Mouse (Mus musculus) MEL (cell line): ENCODE measurements around the gene Rfxank. TPM values are rescaled to one million over a fixed set of nuclear protein-coding genes. Genes with fewer than 3 reads are reported as not detected.

Source experiments
- DNase-seq: peaks from one replicate; pipeline ENCODE4 v3.0.0; 2011; ENCODE audit warnings: low read depth, low spot score
- H3K27ac ChIP-seq: 2 replicates; pipeline ENCODE4 v1.5.1; 2012; ENCODE audit warnings: low read depth, mild to moderate bottlenecking, control low read depth, low read length, moderate library complexity; ENCODE audit not compliant: control insufficient read depth
- H3K27me3 ChIP-seq, 2 experiments: fragments of 150-350 bp in 1 of 2; sonication (generic) in 1 of 2; 2 replicates each; pipeline ENCODE4 v1.6.1; 2012; ENCODE audit warnings: low read length in 2 of 2, mild to moderate bottlenecking in 2 of 2, improper control_type of control experiment in 1 of 2, moderate library complexity in 1 of 2; ENCODE audit not compliant: insufficient read depth in 2 of 2, control insufficient read depth in 1 of 2
- H3K36me3 ChIP-seq, 2 experiments: 2 replicates each; pipeline ENCODE4 v1.6.1; 2012 to 2014; ENCODE audit warnings: low read length in 2 of 2, improper control_type of control experiment in 1 of 2, inconsistent platforms in 1 of 2, mild to moderate bottlenecking in 1 of 2; ENCODE audit not compliant: insufficient read depth in 2 of 2, control insufficient read depth in 1 of 2
- H3K4me1 ChIP-seq, 2 experiments: fragments of 150-350 bp in 1 of 2; sonication (generic) in 1 of 2; 2 replicates each; pipeline ENCODE4 v1.6.1; 2012; ENCODE audit warnings: low read length in 2 of 2, improper control_type of control experiment in 1 of 2, mild to moderate bottlenecking in 1 of 2; ENCODE audit not compliant: insufficient read depth in 2 of 2, control insufficient read depth in 1 of 2
- H3K4me3 ChIP-seq, 2 experiments: fragments of 150-350 bp in 1 of 2; sonication (generic) in 1 of 2; 2 replicates each; pipeline ENCODE4 v1.5.1; 2012; ENCODE audit warnings: low read depth in 2 of 2, low read length in 2 of 2, mild to moderate bottlenecking in 2 of 2, moderate library complexity in 2 of 2, control low read depth in 1 of 2, improper control_type of control experiment in 1 of 2; ENCODE audit not compliant: control insufficient read depth in 1 of 2, insufficient read depth in 1 of 2
- H3K79me2 ChIP-seq: 2 replicates; pipeline ENCODE4 v1.6.1; 2012; ENCODE audit warnings: mild to moderate bottlenecking, low read length, moderate library complexity; ENCODE audit not compliant: control insufficient read depth, poor library complexity, insufficient read depth
- H3K9ac ChIP-seq: 2 replicates; pipeline ENCODE4 v1.6.1; 2012; ENCODE audit warnings: low read depth, mild to moderate bottlenecking, control low read depth, low read length, moderate library complexity; ENCODE audit not compliant: control insufficient read depth, poor library complexity, severe bottlenecking
- H3K9me3 ChIP-seq: fragments of 150-350 bp; sonication (generic); replicated peaks from 2 replicates; pipeline ENCODE4 v1.6.1; 2012; ENCODE audit warnings: mild to moderate bottlenecking, low read length, improper control_type of control experiment, moderate library complexity; ENCODE audit not compliant: insufficient read depth
- BHLHE40 ChIP-seq: IDR thresholded peaks from 2 replicates; pipeline ENCODE4 v1.6.1; 2012; ENCODE audit warnings: low read depth, mild to moderate bottlenecking, inconsistent platforms, low read length, improper control_type of control experiment, borderline replicate concordance
- CTCF ChIP-seq, 3 experiments: IDR thresholded peaks in 2 of 3; conservative IDR thresholded peaks in 1 of 3; 2 replicates each; pipeline ENCODE4 v1.5.1; 2011 to 2012; ENCODE audit warnings: low read length in 3 of 3, low read depth in 2 of 3, mild to moderate bottlenecking in 2 of 3, improper control_type of control experiment in 1 of 3, inconsistent platforms in 1 of 3, mixed read lengths in 1 of 3, moderate library complexity in 1 of 3; ENCODE audit not compliant: control insufficient read depth in 1 of 3, insufficient read depth in 1 of 3, poor library complexity in 1 of 3, severe bottlenecking in 1 of 3
- E2F4 ChIP-seq: IDR thresholded peaks from 2 replicates; pipeline ENCODE4 v1.6.1; 2011; ENCODE audit warnings: low read depth, low read length, improper control_type of control experiment, borderline replicate concordance
- ELF1 ChIP-seq: IDR thresholded peaks from 2 replicates; pipeline ENCODE4 v1.6.1; 2014; ENCODE audit warnings: low read depth, mild to moderate bottlenecking, inconsistent platforms, low read length, improper control_type of control experiment, moderate library complexity
- EP300 ChIP-seq, 2 experiments: IDR thresholded peaks; 2 replicates each; pipeline ENCODE4 v1.6.1; 2011; ENCODE audit warnings: improper control_type of control experiment in 2 of 2, low read length in 2 of 2, low read depth in 1 of 2, mild to moderate bottlenecking in 1 of 2
- ETS1 ChIP-seq: IDR thresholded peaks from 2 replicates; pipeline ENCODE4 v1.6.1; 2012; ENCODE audit warnings: low read depth, mild to moderate bottlenecking, inconsistent platforms, low read length, improper control_type of control experiment, moderate library complexity
- GATA1 ChIP-seq: IDR thresholded peaks from 2 replicates; pipeline ENCODE4 v1.6.1; 2011; ENCODE audit warnings: low read depth, low read length, improper control_type of control experiment
- KAT2A ChIP-seq: conservative IDR thresholded peaks from 2 replicates; pipeline ENCODE4 v1.6.1; 2012; ENCODE audit warnings: low read depth, low read length, improper control_type of control experiment, inconsistent platforms
- MAFK ChIP-seq: IDR thresholded peaks from 2 replicates; pipeline ENCODE4 v1.6.1; 2011; ENCODE audit warnings: low read depth, mild to moderate bottlenecking, low read length, improper control_type of control experiment, borderline replicate concordance
- MAX ChIP-seq: IDR thresholded peaks from 2 replicates; pipeline ENCODE4 v1.6.1; 2011; ENCODE audit warnings: low read length, improper control_type of control experiment
- MAZ ChIP-seq: IDR thresholded peaks from 2 replicates; pipeline ENCODE4 v1.6.1; 2012; ENCODE audit warnings: low read depth, mild to moderate bottlenecking, inconsistent platforms, low read length, improper control_type of control experiment
- MEF2A ChIP-seq: IDR thresholded peaks from 2 replicates; pipeline ENCODE4 v1.6.1; 2014; ENCODE audit warnings: low read depth, mild to moderate bottlenecking, inconsistent platforms, low read length, improper control_type of control experiment; ENCODE audit not compliant: poor library complexity, insufficient replicate concordance, severe bottlenecking; ENCODE audit errors: extremely low read depth
- MXI1 ChIP-seq: IDR thresholded peaks from 2 replicates; pipeline ENCODE4 v1.6.1; 2011; ENCODE audit warnings: mild to moderate bottlenecking, low read depth, low read length, improper control_type of control experiment
- NELFE ChIP-seq: IDR thresholded peaks from 2 replicates; pipeline ENCODE4 v1.6.1; 2011; ENCODE audit warnings: low read depth, low read length, improper control_type of control experiment
- NRF1 ChIP-seq: IDR thresholded peaks from 2 replicates; pipeline ENCODE4 v1.6.1; 2014; ENCODE audit warnings: low read depth, mild to moderate bottlenecking, inconsistent platforms, low read length, improper control_type of control experiment, moderate library complexity; ENCODE audit not compliant: poor library complexity, insufficient read depth, severe bottlenecking
- POLR2AphosphoS2 ChIP-seq: IDR thresholded peaks from 2 replicates; pipeline ENCODE4 v1.6.1; 2011; ENCODE audit warnings: low read length, improper control_type of control experiment
- POLR2AphosphoS5 ChIP-seq: IDR thresholded peaks from 2 replicates; pipeline ENCODE4 v1.6.1; 2012; ENCODE audit warnings: low read depth, borderline replicate concordance, mild to moderate bottlenecking, inconsistent platforms, low read length, moderate library complexity, mixed read lengths
- RAD21 ChIP-seq: IDR thresholded peaks from 2 replicates; pipeline ENCODE4 v1.6.1; 2011; ENCODE audit warnings: mild to moderate bottlenecking, low read depth, low read length, improper control_type of control experiment
- SIN3A ChIP-seq: IDR thresholded peaks from 2 replicates; pipeline ENCODE4 v1.6.1; 2012; ENCODE audit warnings: low read length, improper control_type of control experiment, inconsistent platforms
- SMC3 ChIP-seq: IDR thresholded peaks from 2 replicates; pipeline ENCODE4 v1.6.1; 2011; ENCODE audit warnings: low read depth, low read length, improper control_type of control experiment
- TAL1 ChIP-seq: IDR thresholded peaks from 2 replicates; pipeline ENCODE4 v1.6.1; 2012; ENCODE audit warnings: mild to moderate bottlenecking, inconsistent platforms, low read length, moderate library complexity, mixed read lengths
- TBP ChIP-seq: IDR thresholded peaks from 2 replicates; pipeline ENCODE4 v1.8.0; 2011; ENCODE audit warnings: low read depth, low read length, improper control_type of control experiment
- ZC3H11A ChIP-seq: IDR thresholded peaks from 2 replicates; pipeline ENCODE4 v1.6.1; 2012; ENCODE audit warnings: low read depth, mild to moderate bottlenecking, inconsistent platforms, low read length, improper control_type of control experiment
- ZKSCAN1 ChIP-seq: IDR thresholded peaks from 2 replicates; pipeline ENCODE4 v1.6.1; 2012; ENCODE audit warnings: low read depth, mild to moderate bottlenecking, inconsistent platforms, low read length, improper control_type of control experiment, moderate library complexity
- ZMIZ1 ChIP-seq: IDR thresholded peaks from 2 replicates; pipeline ENCODE4 v1.6.1; 2012; ENCODE audit warnings: low read depth, mild to moderate bottlenecking, inconsistent platforms, low read length, improper control_type of control experiment, moderate library complexity
- ZNF384 ChIP-seq: IDR thresholded peaks from 2 replicates; pipeline ENCODE4 v1.6.1; 2012; ENCODE audit warnings: low read depth, mild to moderate bottlenecking, inconsistent platforms, low read length, improper control_type of control experiment
- polyA plus RNA-seq, 2 experiments: library from polyadenylated mRNA; stranded (reverse) in 1 of 2; unstranded in 1 of 2; fragments of >175 nt in 1 of 2; fragments of >200 nt in 1 of 2; gene quantifications; 2 replicates each; pipeline versions ENCODE4 v1.2.1 to v1.2.4; 2012; ENCODE audit warnings: low replicate concordance in 2 of 2, low read depth in 1 of 2; ENCODE audit not compliant: insufficient read length in 2 of 2, insufficient read depth in 1 of 2, missing spikeins in 1 of 2
- total RNA-seq: library from RNA; depleted of rRNA; stranded (reverse); fragments of 300-350 nt; gene quantifications from 2 replicates; pipeline ENCODE4 v1.2.3, GENCODE M21; 2012

Gene Rfxank
- total and polyA plus RNA-seq, 3 experiments = 5.0 to 7.2 TPM; not detected in 1

DNA sequence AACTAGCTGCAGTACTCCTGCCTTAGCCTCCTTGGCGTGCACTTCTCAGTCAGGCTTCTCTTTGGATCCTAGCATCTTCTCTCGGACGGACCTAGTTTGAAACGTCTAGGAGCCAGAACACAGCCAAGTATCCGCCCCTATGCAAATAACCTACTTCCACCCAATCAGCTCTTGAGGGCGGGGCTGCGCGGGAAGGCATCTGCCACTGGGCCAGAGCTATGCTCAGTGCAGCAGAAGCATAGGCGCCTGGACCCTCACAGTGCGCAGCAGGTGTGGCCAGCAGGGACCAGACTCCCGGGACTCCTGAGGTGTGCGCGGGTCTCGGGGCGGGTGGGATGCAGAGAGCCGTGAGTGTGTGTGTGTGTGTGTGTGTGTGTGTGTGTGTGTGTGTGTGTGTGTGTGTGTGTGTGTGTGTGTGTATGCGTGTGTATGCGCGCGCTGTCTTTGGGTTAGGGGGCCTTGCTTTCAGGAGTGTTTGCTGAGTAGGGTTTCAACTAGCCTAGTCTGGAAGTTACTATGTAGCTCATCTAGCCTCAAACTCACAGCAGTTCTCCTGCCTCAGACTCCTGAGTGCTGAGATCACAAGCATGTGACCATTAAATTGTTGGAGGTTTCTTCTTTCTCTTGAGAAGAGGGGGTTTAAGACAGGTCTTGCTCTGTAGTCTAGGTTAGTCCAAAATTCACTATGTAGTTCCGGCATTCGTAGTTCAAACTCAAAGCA, 13.7 kb upstream of the Rfxank start:
- peak; percentile 93 for DNase-seq
- Histone ChIP-seq H3K9ac (no peak overlapping the region), H3K4me1 (peaks cover 0 to 7% of the 10 kb centered on the region in 2 experiments; a peak in 2 of 4 replicates), H3K79me2 (no peaks in the 10 kb centered on the region), H3K4me3 (no peak overlapping the region; a peak in 2 of 4 replicates), H3K36me3 (no peaks in the 10 kb centered on the region; a peak in 1 of 4 replicates), H3K9me3 (no peaks in the 10 kb centered on the region), H3K27ac (no peak overlapping the region)
- TF ChIP-seq POLR2AphosphoS5 = no peak
- no peak for TF ChIP-seq MAZ
- no peak for TF ChIP-seq MEF2A
- no peak for TF ChIP-seq ELF1
- TF ChIP-seq TBP = 0 out of 2 replicates have a peak, but pooled peaks have one; percentile 29
- no peak for TF ChIP-seq ZMIZ1
- TF ChIP-seq ZNF384 = no peak
- TF ChIP-seq EP300 (IDR thresholded peaks at IDR 0.05; ENCODE audit: low read depth in 1 of 2, low read length in 2 of 2) = no peak
- TF ChIP-seq MXI1 = no peak
- TF ChIP-seq NRF1 = peak; percentile 63
- TF ChIP-seq GATA1 = no peak
- TF ChIP-seq ETS1 = no peak
- no peak for TF ChIP-seq RAD21
- TF ChIP-seq CTCF (IDR thresholded peaks at IDR 0.05 in 2 of 3, conservative IDR thresholded peaks at IDR 0.05 in 1 of 3; ENCODE audit: control insufficient read depth in 1 of 3, insufficient read depth in 1 of 3, low read depth in 2 of 3, low read length in 3 of 3, poor library complexity in 1 of 3, severe bottlenecking in 1 of 3) = no peak
- no peak for TF ChIP-seq SIN3A
- no peak for TF ChIP-seq SMC3
- TF ChIP-seq MAX = no peak
- TF ChIP-seq MAFK = no peak
- 0 out of 2 replicates have a peak, but pooled peaks have one; percentile 61 for TF ChIP-seq E2F4
- no peak for TF ChIP-seq NELFE
- no peak for TF ChIP-seq ZC3H11A
- TF ChIP-seq TAL1 = no peak
- no peak for TF ChIP-seq ZKSCAN1
- TF ChIP-seq KAT2A = no peak
- TF ChIP-seq BHLHE40 = no peak
- TF ChIP-seq POLR2AphosphoS2 = no peak
- TF ChIP-seq, all 39 proteins: peak for 3
- no peaks in the 10 kb centered on the region for H3K27me3 ChIP-seq
